Mouse (Mus musculus): Measurements from ENCODE around the gene Dnajc15. TPM values are rescaled to one million over a fixed set of nuclear protein-coding genes. Genes with fewer than 3 reads are reported as not detected.

Gene Dnajc15
- total RNA-seq, 1 experiment from 2014 or later, result 36.6 TPM

DNA sequence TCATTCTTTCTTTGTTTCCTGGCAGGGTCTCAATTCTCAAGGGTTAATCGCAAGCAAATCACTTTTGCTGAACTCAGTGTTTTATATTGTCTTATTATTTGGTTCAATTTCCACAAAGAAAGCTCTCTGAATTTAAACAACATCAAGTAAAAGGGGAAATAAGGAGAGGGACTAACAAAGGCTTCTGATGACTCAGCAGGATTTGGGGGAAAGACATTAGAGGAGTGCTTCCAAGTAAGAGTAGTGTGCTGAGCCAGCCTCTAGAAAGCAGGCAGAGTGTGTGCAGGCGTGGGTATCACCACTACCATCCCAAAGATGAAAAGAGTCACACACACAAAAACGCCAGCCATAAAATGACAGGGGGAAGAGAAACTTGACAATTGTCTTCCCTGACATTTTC, 10.9 kb downstream of the Dnajc15 start:
- peak; percentile 60; the same call in 1 of the 2 replicates for ATAC-seq (replicated peaks; ENCODE audit: low read depth, poor library complexity, severe bottlenecking)

- ATAC-seq (replicated peaks; ENCODE audit: low read depth, poor library complexity, severe bottlenecking), result no peak
Observed at GRCm38 (mm10) chr14:77860841-77861560, 13.9 kb downstream of the Dnajc15 start.

DNA sequence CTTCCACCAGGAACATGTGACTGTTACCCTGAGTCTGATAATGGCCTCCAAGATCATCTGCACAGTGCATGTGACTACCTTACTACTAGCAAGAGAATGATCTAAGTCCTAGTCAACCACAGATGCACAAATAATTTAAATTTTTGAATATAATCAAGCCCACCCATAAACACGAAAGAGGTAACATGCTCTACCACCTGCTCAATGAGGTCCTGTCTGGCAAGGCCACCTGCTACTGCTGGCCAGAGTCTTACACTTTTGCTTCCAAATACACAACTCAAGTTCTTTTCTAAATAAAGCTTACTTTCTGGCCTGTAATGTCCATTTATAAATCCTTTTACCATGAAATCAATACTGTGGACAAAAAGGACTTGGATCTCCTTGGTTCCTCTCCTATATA, 15.0 kb downstream of the Dnajc15 start:
- no peak for ATAC-seq (replicated peaks; ENCODE audit: low read depth, poor library complexity, severe bottlenecking)

DNA sequence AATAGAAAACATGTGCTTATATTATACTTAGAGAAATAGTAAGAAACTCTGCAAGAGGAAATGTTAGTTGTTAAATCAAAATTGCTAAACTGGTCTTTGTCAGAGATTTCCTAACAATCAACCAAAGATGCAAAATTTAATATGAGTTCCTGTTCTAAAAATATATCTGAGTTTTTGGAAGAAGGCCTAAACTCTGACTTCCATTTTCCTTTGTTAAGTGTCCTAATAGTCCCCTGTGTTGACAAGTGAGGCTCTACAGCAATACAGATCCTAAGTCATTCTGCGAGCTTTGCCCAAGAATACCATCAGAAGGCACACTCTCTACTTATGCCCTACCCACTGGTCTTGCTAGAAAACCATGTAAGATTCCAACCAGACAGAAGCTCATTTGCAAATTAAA, 21.0 kb downstream of the Dnajc15 start:
- ATAC-seq (replicated peaks; ENCODE audit: low read depth, poor library complexity, severe bottlenecking), result no peak

DNA sequence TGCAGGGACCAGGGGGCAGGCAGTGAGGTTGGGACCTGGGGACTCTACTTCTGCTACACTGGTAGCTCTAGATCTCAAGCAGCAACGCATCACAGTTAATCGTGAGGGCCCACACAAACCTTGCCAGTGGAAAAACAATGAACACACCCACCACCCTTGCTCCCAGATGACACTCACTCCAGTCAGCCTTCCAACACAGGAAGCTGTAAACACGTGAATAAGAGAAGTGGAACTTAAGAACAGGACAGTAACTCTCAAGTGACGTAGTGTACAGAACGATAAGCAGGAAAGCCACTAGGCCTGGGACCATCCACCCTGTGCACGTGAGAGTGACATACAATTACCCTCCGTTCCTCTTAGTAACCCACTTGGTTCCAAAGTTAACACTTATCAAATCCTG, 25.1 kb downstream of the Dnajc15 start:
- peak; percentile 57 for ATAC-seq (replicated peaks; ENCODE audit: low read depth, poor library complexity, severe bottlenecking)

DNA sequence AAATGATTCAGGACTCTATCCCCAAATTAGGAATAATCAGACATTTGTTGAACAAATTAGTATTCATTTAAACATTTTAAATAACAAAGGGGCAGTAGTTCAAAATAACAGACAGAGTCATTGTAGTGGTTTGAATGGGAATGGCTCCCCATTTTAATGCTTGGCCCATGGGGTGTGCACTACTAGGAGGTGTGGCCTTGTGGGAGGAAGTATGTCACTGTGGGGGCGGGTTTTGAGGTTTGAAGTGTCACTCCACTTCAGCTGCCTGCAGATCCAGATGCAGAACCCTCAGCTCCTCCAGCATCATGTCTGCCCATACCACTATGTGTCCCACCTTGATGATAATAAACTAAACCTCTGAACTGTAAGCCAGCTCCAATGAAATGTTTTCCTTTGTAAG, 26.6 kb downstream of the Dnajc15 start:
- no peak for ATAC-seq (replicated peaks; ENCODE audit: low read depth, poor library complexity, severe bottlenecking)

DNA sequence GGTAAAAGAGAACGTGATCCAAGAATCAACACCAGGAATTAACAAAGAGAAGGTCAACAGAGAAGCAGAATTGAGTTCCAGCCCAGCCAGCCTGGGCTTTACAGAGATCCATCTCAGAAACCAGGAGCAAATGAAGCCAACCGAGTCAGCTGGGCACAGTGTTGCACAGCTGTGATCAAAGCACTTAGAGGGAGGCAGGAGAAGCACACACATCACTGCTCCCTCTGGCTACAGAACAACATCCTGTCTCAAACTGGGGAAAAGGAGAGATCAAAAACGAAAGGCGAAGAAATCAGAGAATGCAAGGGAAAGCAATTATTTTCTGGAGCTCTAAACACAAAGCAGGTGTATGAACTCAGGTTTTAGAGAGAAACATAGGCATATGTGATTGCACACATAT, 28.7 kb downstream of the Dnajc15 start:
- ATAC-seq (replicated peaks; ENCODE audit: low read depth, poor library complexity, severe bottlenecking), result no peak

DNA sequence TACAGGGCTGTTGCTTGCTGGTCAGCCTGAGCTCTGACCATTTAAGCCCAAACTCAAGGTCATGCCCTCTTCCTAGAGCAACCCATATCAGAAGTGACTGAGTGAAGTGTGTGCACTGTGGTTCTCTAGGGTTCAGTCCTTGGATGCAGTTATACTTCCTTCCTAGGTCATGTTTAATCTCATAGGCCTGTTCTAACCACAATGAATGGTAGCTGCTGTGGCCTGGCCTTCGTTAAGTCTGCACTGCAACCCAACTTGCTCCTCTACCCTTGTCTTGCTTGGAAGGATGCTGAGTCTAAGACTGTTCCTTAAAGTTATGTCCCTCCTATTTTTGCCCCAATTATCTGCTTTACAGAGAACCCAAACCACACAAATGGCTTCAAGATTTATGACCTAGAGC, 29.4 kb downstream of the Dnajc15 start:
- peak; percentile 90 for ATAC-seq (replicated peaks; ENCODE audit: low read depth, poor library complexity, severe bottlenecking)

DNA sequence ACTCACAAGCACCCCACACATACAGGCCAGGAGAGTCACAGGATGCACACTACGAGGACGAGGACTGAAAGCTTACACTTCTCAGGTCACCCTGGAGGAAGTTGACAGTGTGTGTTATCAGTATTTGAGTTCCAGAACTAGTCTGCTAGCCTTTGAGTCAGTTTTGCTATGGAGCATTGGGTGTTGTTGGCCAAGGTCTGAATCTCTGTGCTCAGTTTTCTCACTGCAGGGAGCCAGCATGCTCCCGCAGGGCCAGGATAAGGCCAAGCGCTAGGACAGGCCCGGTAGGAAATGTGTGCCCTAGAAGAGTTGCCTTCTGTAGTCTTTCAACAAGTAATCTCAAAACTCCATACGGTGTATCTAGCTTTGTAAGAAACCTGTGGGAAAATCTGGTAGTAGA, 34.4 kb downstream of the Dnajc15 start:
- no peak for ATAC-seq (replicated peaks; ENCODE audit: low read depth, poor library complexity, severe bottlenecking)

- no peak for ATAC-seq (replicated peaks; ENCODE audit: low read depth, poor library complexity, severe bottlenecking)
Observed at GRCm38 (mm10) chr14:77840078-77840477, 34.8 kb downstream of the Dnajc15 start.

- peak; percentile 76 for ATAC-seq (replicated peaks; ENCODE audit: low read depth, poor library complexity, severe bottlenecking)
Observed at GRCm38 (mm10) chr14:77836794-77837193, 38.1 kb downstream of the Dnajc15 start.

- ATAC-seq (replicated peaks; ENCODE audit: low read depth, poor library complexity, severe bottlenecking), result 0 out of 2 replicates have a peak, but pooled peaks have one; percentile 47
Observed at GRCm38 (mm10) chr14:77832359-77832758, 42.6 kb downstream of the Dnajc15 start.

DNA sequence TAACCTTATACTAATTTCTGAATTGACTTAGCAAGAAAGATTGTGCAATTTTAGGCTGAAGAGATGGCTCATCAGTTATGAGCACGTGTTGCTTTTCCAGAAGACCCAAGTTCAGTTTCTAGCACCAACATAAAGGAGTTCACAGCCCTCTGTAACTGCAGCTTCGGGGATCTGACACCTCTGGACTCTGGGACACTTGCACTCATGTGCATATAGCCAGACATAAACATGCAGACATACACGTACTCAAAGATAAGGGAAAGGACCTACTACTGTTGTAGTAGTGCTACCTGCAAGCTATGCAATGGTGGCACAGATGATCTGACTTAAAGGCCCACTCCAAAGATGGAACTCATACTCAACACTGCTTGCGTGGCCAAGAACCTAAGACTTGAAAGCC, 43.0 kb downstream of the Dnajc15 start:
- no peak for ATAC-seq (replicated peaks; ENCODE audit: low read depth, poor library complexity, severe bottlenecking)

- no peak for ATAC-seq (replicated peaks; ENCODE audit: low read depth, poor library complexity, severe bottlenecking)
Observed at GRCm38 (mm10) chr14:77829673-77830072, 45.3 kb downstream of the Dnajc15 start.

DNA sequence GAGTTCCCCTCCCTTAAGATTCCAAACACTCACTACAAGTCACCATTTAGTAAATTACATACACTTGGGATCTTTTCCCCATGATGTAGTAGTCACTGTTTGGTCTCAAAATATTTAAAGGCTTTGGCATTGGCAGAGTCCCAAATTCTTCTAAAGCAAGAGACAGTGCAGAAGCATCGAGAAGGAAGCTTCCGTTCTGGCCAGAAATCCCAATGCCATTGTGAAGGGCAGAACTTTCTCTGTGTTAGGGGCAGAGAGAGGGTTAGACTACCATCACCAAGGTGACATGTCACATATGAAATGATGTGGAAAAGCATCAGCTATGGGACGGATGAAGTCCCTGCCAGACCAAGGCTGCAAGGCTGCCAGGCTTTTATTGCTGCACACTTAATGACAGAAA, 49.0 kb downstream of the Dnajc15 start:
- ATAC-seq (replicated peaks; ENCODE audit: low read depth, poor library complexity, severe bottlenecking), result no peak

DNA sequence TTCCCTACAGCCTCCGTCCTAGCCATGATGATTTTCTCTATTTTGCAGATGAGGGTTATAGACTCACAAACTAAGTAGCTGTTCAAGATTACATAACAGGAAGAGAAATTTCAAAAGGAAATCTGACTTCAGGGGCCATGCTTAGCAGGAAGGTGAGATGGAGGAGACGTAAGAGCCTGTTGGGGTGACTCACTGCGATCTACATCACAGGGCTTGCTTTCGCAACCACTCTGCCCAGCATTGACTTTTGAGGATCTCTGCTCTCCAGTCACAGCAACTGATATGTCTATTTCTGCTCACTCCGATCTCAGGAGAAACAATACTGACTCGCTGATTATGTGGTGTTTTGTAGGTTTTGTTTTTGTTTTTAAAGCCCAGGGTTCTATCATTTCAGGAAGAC, 49.8 kb downstream of the Dnajc15 start:
- peak; percentile 83 for ATAC-seq (replicated peaks; ENCODE audit: low read depth, poor library complexity, severe bottlenecking)

- no peak for ATAC-seq (replicated peaks; ENCODE audit: low read depth, poor library complexity, severe bottlenecking)
Observed at GRCm38 (mm10) chr14:77819841-77820240, 55.1 kb downstream of the Dnajc15 start.

GRCm38 (mm10) chr14:77817561-77817960, 57.4 kb downstream of the Dnajc15 start:
- ATAC-seq (replicated peaks; ENCODE audit: low read depth, poor library complexity, severe bottlenecking), result no peak

DNA sequence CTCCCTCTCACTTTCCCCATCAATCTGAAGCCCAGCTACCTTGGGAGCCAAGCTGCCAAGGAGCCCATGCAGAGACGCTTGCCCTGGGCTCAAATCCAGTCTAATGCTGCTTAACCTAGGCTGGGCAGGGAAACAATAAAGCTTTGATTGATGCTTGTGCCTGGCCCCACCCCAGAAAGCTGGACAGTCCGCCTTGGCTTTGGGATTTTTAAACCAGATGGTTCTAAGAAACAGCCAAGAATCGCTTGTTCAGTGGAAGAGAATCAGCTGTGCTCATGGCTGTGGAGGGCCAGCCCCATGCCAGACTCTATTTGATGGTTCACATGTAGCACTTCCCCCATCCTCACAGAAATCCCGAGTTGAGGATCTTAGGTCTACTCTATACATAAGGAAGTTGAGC, 60.0 kb downstream of the Dnajc15 start:
- no peak for ATAC-seq (replicated peaks; ENCODE audit: low read depth, poor library complexity, severe bottlenecking)

DNA sequence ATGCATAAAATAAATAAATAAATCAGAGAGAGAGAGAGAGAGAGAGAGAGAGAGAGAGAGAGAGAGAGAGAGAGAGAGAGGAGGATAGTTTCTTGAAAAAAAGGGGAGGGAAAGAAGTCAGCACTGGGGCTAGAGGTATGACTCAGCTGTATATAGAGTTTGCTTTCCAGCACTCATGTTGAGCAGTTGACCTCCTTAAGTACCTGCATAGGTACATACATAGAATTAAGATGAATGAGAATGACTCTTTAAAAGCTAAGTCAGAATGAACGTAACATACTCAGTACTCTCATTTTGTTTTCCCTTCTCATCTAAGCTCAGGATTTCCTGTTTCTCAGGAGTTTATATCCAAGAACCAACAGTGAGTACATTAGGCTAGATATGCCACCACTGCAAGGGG, 62.0 kb downstream of the Dnajc15 start:
- no peak for ATAC-seq (replicated peaks; ENCODE audit: low read depth, poor library complexity, severe bottlenecking)

- ATAC-seq (replicated peaks; ENCODE audit: low read depth, poor library complexity, severe bottlenecking), result no peak
Observed at GRCm38 (mm10) chr14:77811466-77811865, 63.5 kb downstream of the Dnajc15 start.

- no peak for ATAC-seq (replicated peaks; ENCODE audit: low read depth, poor library complexity, severe bottlenecking)
Observed at GRCm38 (mm10) chr14:77807836-77808235, 67.1 kb downstream of the Dnajc15 start.
